Comparison of ENCODE assay signal across 18 mouse cellular contexts in the genomic region with DNA sequence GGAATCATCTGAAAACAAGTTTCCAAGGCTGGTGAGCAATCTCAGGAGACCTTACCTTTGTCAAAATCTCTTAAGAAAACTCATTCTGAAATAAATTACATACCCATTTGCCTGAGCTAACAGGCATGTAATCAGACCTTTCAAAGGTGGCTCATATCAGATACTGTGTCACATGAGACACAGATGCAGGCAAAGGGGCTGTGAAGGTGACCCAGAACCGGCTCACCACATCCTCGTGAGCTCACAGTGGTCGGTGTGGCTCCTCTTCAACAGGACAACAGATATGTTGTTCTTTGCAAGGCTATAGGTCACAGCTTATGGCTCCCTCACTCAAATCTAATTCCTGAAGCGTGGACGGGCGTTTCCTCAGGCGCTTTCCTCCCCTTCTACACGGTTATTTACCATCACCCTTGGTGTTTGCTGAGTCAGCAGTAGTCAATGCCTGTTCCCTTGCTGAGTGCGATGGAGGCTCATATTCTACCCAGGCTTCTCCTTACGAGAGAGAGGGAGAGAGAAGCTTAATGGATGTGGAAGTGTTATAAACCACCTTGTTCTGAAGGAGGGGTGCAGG. TPM values are rescaled to one million over a fixed set of nuclear protein-coding genes. Genes with fewer than 3 reads are reported as not detected.
DNase-seq lines count a peak whose midpoint lies in the region; ATAC-seq and TF ChIP-seq lines count a peak whose summit lies in the region.
"Had no signal": no experiment of that assay in that cellular context is flagged by ENCODE, and none has a peak within 500 bp of the region (broad histone marks: within the 10 kb centered on the region; RNA-seq: fewer than 3 reads in every experiment).

No protein-coding gene starts in this region.

- ATAC-seq in forebrain, postnatal 0 days: 0 out of 2 replicates have a peak, but pooled peaks have one; percentile 25
- no peak for ATAC-seq in forebrain, embryonic 11.5 days (replicated peaks; ENCODE audit: low FRiP score)
- ATAC-seq in midbrain, embryonic 12.5 days (ENCODE audit: low FRiP score, low read depth): 0 out of 2 replicates have a peak, but pooled peaks have one; percentile 42
- ATAC-seq in midbrain, postnatal 0 days (ENCODE audit: low FRiP score): no peak
- ATAC-seq in hindbrain, postnatal 0 days: peak; percentile 37; the same call in 1 of the 2 replicates
- ATAC-seq in neural tube, embryonic 13.5 days (ENCODE audit: low read depth): peak; percentile 71; the same call in 1 of the 2 replicates
- no peak for ATAC-seq in heart, embryonic 11.5 days (replicated peaks; ENCODE audit: insufficient number of reproducible peaks, low FRiP score, low TSS enrichment)

- H3K27ac ChIP-seq in forebrain, postnatal 0 days (ENCODE audit: low read depth, low read length): no peak overlapping the region
- H3K27ac ChIP-seq in forebrain, embryonic 11.5 days (ENCODE audit: low read depth, low read length): no peak overlapping the region
- H3K27ac ChIP-seq in midbrain, embryonic 12.5 days (replicated peaks): no peak overlapping the region
- H3K27ac ChIP-seq in midbrain, postnatal 0 days (ENCODE audit: low read depth, low read length): no peak overlapping the region
- H3K27ac ChIP-seq in hindbrain, postnatal 0 days: no peak overlapping the region
- no peak overlapping the region for H3K27ac ChIP-seq in neural tube, embryonic 13.5 days (replicated peaks)
- H3K27ac ChIP-seq in heart, embryonic 11.5 days (ENCODE audit: low read depth, low read length): no peak overlapping the region
- H3K27ac ChIP-seq: heart, embryonic 10.5 days had no signal

- 74% methylated on average over 10 of the region's 10 CpGs for WGBS in forebrain, postnatal 0 days
- 75% methylated on average over 10 of the region's 10 CpGs for WGBS in forebrain, embryonic 11.5 days
- WGBS in midbrain, embryonic 12.5 days: 60% methylated on average over 10 of the region's 10 CpGs
- 63% methylated on average over 10 of the region's 10 CpGs for WGBS in midbrain, postnatal 0 days
- WGBS in hindbrain, postnatal 0 days: 48% methylated on average over 10 of the region's 10 CpGs
- 50% methylated on average over 10 of the region's 10 CpGs for WGBS in neural tube, embryonic 13.5 days
- WGBS in heart, embryonic 11.5 days (ENCODE audit: insufficient replicate concordance): 63% methylated on average over 10 of the region's 10 CpGs

- no peak overlapping the region for H3K4me2 ChIP-seq in forebrain, postnatal 0 days (ENCODE audit: low read depth)
- H3K4me2 ChIP-seq in forebrain, embryonic 11.5 days (ENCODE audit: low read depth, low read length, severe bottlenecking): no peak overlapping the region
- H3K4me2 ChIP-seq in midbrain, embryonic 12.5 days (replicated peaks): no peak overlapping the region
- no peak overlapping the region for H3K4me2 ChIP-seq in midbrain, postnatal 0 days (ENCODE audit: low read depth, low read length, poor library complexity, severe bottlenecking)
- no peak overlapping the region for H3K4me2 ChIP-seq in hindbrain, postnatal 0 days (ENCODE audit: low read depth, low read length)
- no peak overlapping the region for H3K4me2 ChIP-seq in neural tube, embryonic 13.5 days
- H3K4me2 ChIP-seq in heart, embryonic 11.5 days: no peak overlapping the region

- no peak overlapping the region for H3K9ac ChIP-seq in forebrain, postnatal 0 days
- H3K9ac ChIP-seq in forebrain, embryonic 11.5 days (ENCODE audit: low read length): no peak overlapping the region
- H3K9ac ChIP-seq in midbrain, embryonic 12.5 days (replicated peaks): no peak overlapping the region
- no peak overlapping the region for H3K9ac ChIP-seq in midbrain, postnatal 0 days (replicated peaks; ENCODE audit: low read length, poor library complexity, severe bottlenecking)
- no peak overlapping the region for H3K9ac ChIP-seq in hindbrain, postnatal 0 days (replicated peaks; ENCODE audit: low read length)
- no peak overlapping the region for H3K9ac ChIP-seq in neural tube, embryonic 13.5 days
- no peak overlapping the region for H3K9ac ChIP-seq in heart, embryonic 11.5 days (ENCODE audit: low read depth, low read length)

- no peaks in the 10 kb centered on the region for H3K9me3 ChIP-seq in forebrain, postnatal 0 days (ENCODE audit: low read length)
- no peaks in the 10 kb centered on the region for H3K9me3 ChIP-seq in forebrain, embryonic 11.5 days (ENCODE audit: control insufficient read depth, low read length)
- H3K9me3 ChIP-seq in midbrain, embryonic 12.5 days: no peaks in the 10 kb centered on the region
- no peaks in the 10 kb centered on the region for H3K9me3 ChIP-seq in midbrain, postnatal 0 days (ENCODE audit: low read length)
- no peaks in the 10 kb centered on the region for H3K9me3 ChIP-seq in hindbrain, postnatal 0 days (ENCODE audit: low read length)
- H3K9me3 ChIP-seq in neural tube, embryonic 13.5 days: no peaks in the 10 kb centered on the region
- no peaks in the 10 kb centered on the region for H3K9me3 ChIP-seq in heart, embryonic 11.5 days (replicated peaks; ENCODE audit: control insufficient read depth, low read length)
- H3K9me3 ChIP-seq: heart, embryonic 10.5 days had no signal

- TF ChIP-seq CTCF in forebrain, postnatal 0 days (IDR thresholded peaks at IDR 0.05; ENCODE audit: low read depth): no peak
- TF ChIP-seq CTCF in midbrain, postnatal 0 days (IDR thresholded peaks at IDR 0.05): no peak
- TF ChIP-seq CTCF in hindbrain, postnatal 0 days (IDR thresholded peaks at IDR 0.05; ENCODE audit: low read depth): no peak

- no peaks in the 10 kb centered on the region for H3K36me3 ChIP-seq in forebrain, postnatal 0 days (ENCODE audit: insufficient read depth)
- H3K36me3 ChIP-seq in forebrain, embryonic 11.5 days (ENCODE audit: control insufficient read depth, insufficient read depth, low read length): no peaks in the 10 kb centered on the region
- H3K36me3 ChIP-seq in midbrain, embryonic 12.5 days: no peaks in the 10 kb centered on the region
- no peaks in the 10 kb centered on the region for H3K36me3 ChIP-seq in midbrain, postnatal 0 days (ENCODE audit: insufficient read depth, low read length)
- H3K36me3 ChIP-seq in hindbrain, postnatal 0 days (ENCODE audit: insufficient read depth, low read length): no peaks in the 10 kb centered on the region
- no peaks in the 10 kb centered on the region for H3K36me3 ChIP-seq in neural tube, embryonic 13.5 days
- no peaks in the 10 kb centered on the region for H3K36me3 ChIP-seq in heart, embryonic 11.5 days (ENCODE audit: control insufficient read depth, insufficient read depth, low read length)
- H3K36me3 ChIP-seq: heart, embryonic 10.5 days had no signal

- no peaks in the 10 kb centered on the region for H3K27me3 ChIP-seq in forebrain, postnatal 0 days (ENCODE audit: insufficient read depth, low read length)
- no peaks in the 10 kb centered on the region for H3K27me3 ChIP-seq in forebrain, embryonic 11.5 days (ENCODE audit: control insufficient read depth, insufficient read depth, low read length)
- no peaks in the 10 kb centered on the region for H3K27me3 ChIP-seq in midbrain, embryonic 12.5 days
- H3K27me3 ChIP-seq in midbrain, postnatal 0 days (ENCODE audit: insufficient read depth, low read length): no peaks in the 10 kb centered on the region
- no peaks in the 10 kb centered on the region for H3K27me3 ChIP-seq in hindbrain, postnatal 0 days (ENCODE audit: insufficient read depth, low read length)
- H3K27me3 ChIP-seq in neural tube, embryonic 13.5 days: no peaks in the 10 kb centered on the region
- H3K27me3 ChIP-seq in heart, embryonic 11.5 days (ENCODE audit: control insufficient read depth, insufficient read depth, low read length): no peaks in the 10 kb centered on the region

- no peak for DNase-seq in forebrain, postnatal 0 days
- no peak for DNase-seq in forebrain, embryonic 11.5 days (ENCODE audit: low spot score)
- no peak for DNase-seq in midbrain, postnatal 0 days (ENCODE audit: low spot score)
- DNase-seq in hindbrain, postnatal 0 days (ENCODE audit: low spot score): no peak
- DNase-seq in urinary bladder, adult 18-20 months (ENCODE audit: low spot score in 2 of 2): no peak
- DNase-seq: cerebellum, adult 11 months; gastrocnemius, postnatal 14 days; heart, postnatal 36 days; kidney, adult 8-10 months; lung, adult 2 months; lung, postnatal 4 days had no signal

- no peak overlapping the region for H3K4me3 ChIP-seq in forebrain, postnatal 0 days (ENCODE audit: low read depth, low read length)
- H3K4me3 ChIP-seq in forebrain, embryonic 11.5 days (ENCODE audit: low read depth, low read length): no peak overlapping the region
- no peak overlapping the region for H3K4me3 ChIP-seq in midbrain, embryonic 12.5 days
- no peak overlapping the region for H3K4me3 ChIP-seq in midbrain, postnatal 0 days (ENCODE audit: low read depth, low read length)
- no peak overlapping the region for H3K4me3 ChIP-seq in hindbrain, postnatal 0 days (ENCODE audit: low read length)
- no peak overlapping the region for H3K4me3 ChIP-seq in neural tube, embryonic 13.5 days
- no peak overlapping the region for H3K4me3 ChIP-seq in heart, embryonic 11.5 days (ENCODE audit: low read depth, low read length)
- H3K4me3 ChIP-seq: heart, embryonic 10.5 days had no signal

- H3K4me1 ChIP-seq in forebrain, postnatal 0 days (ENCODE audit: insufficient read depth): no peaks in the 10 kb centered on the region
- no peaks in the 10 kb centered on the region for H3K4me1 ChIP-seq in forebrain, embryonic 11.5 days (replicated peaks; ENCODE audit: control insufficient read depth, insufficient read depth, low read length)
- H3K4me1 ChIP-seq in midbrain, embryonic 12.5 days: no peaks in the 10 kb centered on the region
- no peaks in the 10 kb centered on the region for H3K4me1 ChIP-seq in midbrain, postnatal 0 days (ENCODE audit: insufficient read depth, low read length)
- H3K4me1 ChIP-seq in hindbrain, postnatal 0 days (ENCODE audit: insufficient read depth, low read length): no peaks in the 10 kb centered on the region
- 0 out of 2 replicates have a peak, but pooled peaks cover 6% of the 10 kb centered on the region for H3K4me1 ChIP-seq in neural tube, embryonic 13.5 days (replicated peaks)
- H3K4me1 ChIP-seq in heart, embryonic 11.5 days (ENCODE audit: control insufficient read depth, insufficient read depth, low read length): no peaks in the 10 kb centered on the region
- H3K4me1 ChIP-seq: heart, embryonic 10.5 days had no signal

RNA-seq across cellular contexts. Expression of gene Deup1, which starts 8.6 kb away (rescaled TPM):
- 4.7 and 9.8 TPM in 2 replicates for total RNA-seq in forebrain, postnatal 0 days (2014; rRNA removed)
- polyA plus RNA-seq in forebrain, postnatal 0 days (2015; fragmentation: Nextera tagmentation; extraction: Ambion mirVana): 3.2 and 4.8 TPM in 2 replicates
- 0.67 and 1.5 TPM in 2 replicates for polyA plus RNA-seq in forebrain, embryonic 11.5 days (2014; fragmentation: Nextera tagmentation; extraction: Ambion mirVana)
- 0.59 and 1.1 TPM in 2 replicates for polyA plus RNA-seq in midbrain, embryonic 12.5 days (2016; fragmentation: Nextera tagmentation; extraction: Ambion mirVana)
- 1.3 and 2.4 TPM in 2 replicates for total RNA-seq in midbrain, postnatal 0 days (2014; rRNA removed)
- polyA plus RNA-seq in midbrain, postnatal 0 days (2015; fragmentation: Nextera tagmentation; extraction: Ambion mirVana): 2.5 and 2.7 TPM in 2 replicates
- 0.75 and 1.7 TPM in 2 replicates for total RNA-seq in hindbrain, postnatal 0 days (2014; rRNA removed)
- polyA plus RNA-seq in hindbrain, postnatal 0 days (2015; fragmentation: Nextera tagmentation; extraction: Ambion mirVana): 2.4 and 2.6 TPM in 2 replicates
- polyA plus RNA-seq in neural tube, embryonic 13.5 days (2015; fragmentation: Nextera tagmentation; extraction: Ambion mirVana): 0.14 and 0.25 TPM in 2 replicates
- 0.13 and 0.15 TPM in 2 replicates for polyA plus RNA-seq in heart, embryonic 11.5 days (2014; fragmentation: Nextera tagmentation; extraction: Ambion mirVana)
- total RNA-seq: common myeloid progenitor, adult 5-6 weeks; monocyte, adult 5-6 weeks had no signal
- polyA plus RNA-seq: liver, adult 2 months had no signal

Comparison
In these comparisons a context has a peak if more than half of its experiments do, and no peak if none do; other contexts are left out.
1. ATAC-seq: peak in forebrain, postnatal 0 days (single experiment), midbrain, embryonic 12.5 days (single experiment), hindbrain, postnatal 0 days (single experiment) and neural tube, embryonic 13.5 days (single experiment); none in forebrain, embryonic 11.5 days (single experiment), midbrain, postnatal 0 days (single experiment) and heart, embryonic 11.5 days (single experiment).